Mouse (Mus musculus) liver, embryonic 14.5 days (tissue): ENCODE results near the gene Olfr782. TPM values are rescaled to one million over a fixed set of nuclear protein-coding genes. Genes with fewer than 3 reads are reported as not detected.
"Not testable (repeated sequence)": the region's sequence is repeated elsewhere in the genome, so short reads cannot be mapped to it uniquely, and the experiment has no call there.

ENCODE experiments used
- ATAC-seq: fragments of 200-750 bp; cut with Nextera tagmentation; 2 replicates; pipeline ENCODE4 v1.8.0; 2017; ENCODE audit warnings: moderate number of reproducible peaks, mild to moderate bottlenecking, moderate library complexity; ENCODE audit not compliant: insufficient read depth
- DNase-seq, 3 experiments: peaks; one replicate each; pipeline ENCODE4 v3.0.0-alpha.2; 2012 to 2013; ENCODE audit warnings: low read depth in 3 of 3, low spot score in 3 of 3
- H3K27ac ChIP-seq: fragments of 300-500 bp; sonication (generic); 2 replicates; pipeline ENCODE4 v1.5.1; 2014; ENCODE audit warnings: moderate library complexity, mild to moderate bottlenecking, control low read depth, inconsistent platforms
- H3K27me3 ChIP-seq: fragments of 300-500 bp; sonication (generic); 2 replicates; pipeline ENCODE4 v1.6.1; 2014; ENCODE audit warnings: mild to moderate bottlenecking, low read length, moderate library complexity; ENCODE audit not compliant: control insufficient read depth, insufficient read depth
- H3K36me3 ChIP-seq: fragments of 300-500 bp; sonication (generic); replicated peaks from 2 replicates; pipeline ENCODE4 v1.6.1; 2014; ENCODE audit warnings: low read depth; ENCODE audit not compliant: control insufficient read depth, insufficient read depth
- H3K4me1 ChIP-seq, 2 experiments: fragments of 200-500 bp in 1 of 2; fragments of 300-500 bp in 1 of 2; sonication (generic) in 1 of 2; replicated peaks; 2 replicates each; pipeline ENCODE4 v1.6.1; 2012 to 2014; ENCODE audit warnings: antibody characterized with exemption in 1 of 2, inconsistent platforms in 1 of 2, low read length in 1 of 2; ENCODE audit not compliant: control insufficient read depth in 2 of 2, insufficient read depth in 2 of 2
- H3K4me2 ChIP-seq: fragments of 300-500 bp; sonication (generic); 2 replicates; pipeline ENCODE4 v1.6.1; 2014; ENCODE audit warnings: low read depth, mild to moderate bottlenecking, control low read depth, moderate library complexity
- H3K4me3 ChIP-seq, 2 experiments: fragments of 200-500 bp in 1 of 2; fragments of 300-500 bp in 1 of 2; sonication (generic) in 1 of 2; 2 replicates each; pipeline ENCODE4 v1.5.1; 2012 to 2014; ENCODE audit warnings: low read depth in 2 of 2, low read length in 2 of 2, mild to moderate bottlenecking in 2 of 2, control low read depth in 1 of 2, inconsistent platforms in 1 of 2, moderate library complexity in 1 of 2; ENCODE audit not compliant: insufficient read depth in 1 of 2
- H3K9ac ChIP-seq: fragments of 300-500 bp; sonication (generic); replicated peaks from 2 replicates; pipeline ENCODE4 v1.6.1; 2014; ENCODE audit warnings: mild to moderate bottlenecking, control low read depth, moderate library complexity
- H3K9me3 ChIP-seq: fragments of 300-500 bp; sonication (generic); 2 replicates; pipeline ENCODE4 v1.6.1; 2016; ENCODE audit warnings: low read length, mixed read lengths; ENCODE audit not compliant: control insufficient read depth
- CTCF ChIP-seq: IDR thresholded peaks from 2 replicates; pipeline ENCODE4 v1.5.1; 2016; ENCODE audit warnings: antibody characterized with exemption, low read depth, control low read depth
- EP300 ChIP-seq: IDR thresholded peaks from 2 replicates; pipeline ENCODE4 v1.6.1; 2016; ENCODE audit warnings: antibody characterized with exemption, low read depth
- whole genome bisulfite sequencing: fragments of 180-500 bp; shearing (Covaris S2); extraction: QIAGEN DNeasy Blood & Tissue Kit; methylation state at CpG from one replicate; pipeline ENCODE4 v1.1.7; 2014; ENCODE audit not compliant: insufficient replicate concordance; 5-methylcytosine and 5-hydroxymethylcytosine counted together
- polyA plus RNA-seq, 2 experiments: library from polyadenylated mRNA; depleted of rRNA in 1 of 2; stranded (reverse) in 1 of 2; unstranded in 1 of 2; fragments of >200 nt; fragmentation: Nextera tagmentation in 1 of 2; extraction: Ambion mirVana in 1 of 2; gene quantifications; 2 replicates each; pipeline versions ENCODE4 v1.2.1 to v1.2.3; 2012 to 2014

Olfr782 gene
- polyA plus RNA-seq (2012; rRNA removed) (not detected in 2 replicates), polyA plus RNA-seq (2014; fragmentation: Nextera tagmentation; extraction: Ambion mirVana) (not detected in 2 replicates)

DNA sequence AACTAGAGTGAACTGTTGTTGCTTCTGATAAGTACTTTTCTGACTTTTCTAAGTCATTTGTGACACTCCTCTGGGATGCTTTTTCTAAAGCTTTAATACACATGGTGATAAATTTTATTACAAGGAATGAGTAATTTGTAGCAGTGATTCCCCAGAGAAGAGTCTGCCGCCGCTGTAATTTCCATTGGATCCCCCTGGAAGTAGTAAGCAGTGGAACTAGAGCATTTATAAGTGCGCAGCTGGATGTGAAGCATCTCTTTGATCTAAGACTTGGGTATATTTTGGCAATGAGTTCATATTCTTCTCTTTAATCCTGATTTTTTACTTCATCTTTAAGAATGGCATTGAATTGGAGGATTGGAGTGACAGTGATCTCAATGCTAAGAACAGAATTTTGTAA is at the start of gene Olfr782:
Olfr782 (plus strand) TSS at position 301 of the 400 bp plus-strand sequence.
- H3K9me3 ChIP-seq, result no peaks in the 10 kb centered on the region
- ATAC-seq, result no peak
- H3K4me3 ChIP-seq, result no peak within 1 kb of the TSS
- H3K36me3 ChIP-seq, result no peaks in the 10 kb centered on the region
- no peaks in the 10 kb centered on the region for H3K27me3 ChIP-seq
- no peaks in the 10 kb centered on the region for H3K4me1 ChIP-seq
- H3K4me2 ChIP-seq, result no peak within 1 kb of the TSS
- H3K27ac ChIP-seq, result no peak within 1 kb of the TSS
- DNase-seq, result no peak
- no peak for TF ChIP-seq CTCF
- no peak for TF ChIP-seq EP300
- no peak within 1 kb of the TSS for H3K9ac ChIP-seq
- WGBS, result 71% methylated on average over 3 of the region's 3 CpGs

DNA sequence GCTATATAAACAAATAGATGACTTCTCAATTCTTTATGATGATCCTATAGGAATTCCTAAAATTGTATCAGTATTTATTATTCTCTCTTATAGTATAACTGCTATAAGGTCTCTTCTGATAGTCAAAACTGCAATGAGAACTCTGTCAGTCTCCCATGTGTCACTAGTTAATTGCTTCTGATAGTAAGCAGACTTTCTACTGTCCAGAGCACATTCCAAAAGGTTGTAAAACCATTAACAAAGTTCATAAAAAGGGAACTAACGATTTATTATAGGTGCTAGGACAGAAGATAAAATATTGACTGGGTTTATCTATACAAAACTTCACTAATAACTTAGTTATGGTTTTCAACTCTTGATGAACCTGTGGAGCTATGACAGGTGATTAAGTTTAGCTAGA is 35.7 kb upstream of the Olfr782 start:
- 29% methylated on average over 1 of the region's 1 CpGs for WGBS
- not testable (repeated sequence) for H3K4me2 ChIP-seq, H3K27ac ChIP-seq, H3K9ac ChIP-seq, H3K27me3 ChIP-seq, H3K4me3 ChIP-seq, H3K9me3 ChIP-seq, H3K4me1 ChIP-seq, DNase-seq, ATAC-seq, H3K36me3 ChIP-seq

DNA sequence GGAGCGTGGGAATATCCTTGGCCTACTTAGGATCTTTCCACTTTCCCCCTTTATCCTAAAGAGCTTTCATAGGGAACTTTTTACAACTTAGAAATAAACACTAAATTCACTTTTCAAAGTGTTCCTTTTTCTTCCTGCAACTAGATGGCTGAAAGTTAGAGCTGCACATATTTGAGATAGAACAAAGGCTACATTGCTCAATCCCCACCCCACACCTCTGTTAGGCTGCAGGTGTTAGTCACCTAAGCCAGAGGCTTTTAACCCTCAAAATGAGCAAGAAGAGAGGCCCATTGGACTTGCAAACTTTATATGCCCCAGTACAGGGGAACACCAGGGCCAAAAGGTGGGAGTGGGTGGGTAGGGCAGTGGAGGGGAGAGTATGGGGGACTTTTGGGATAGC is 35.1 kb upstream of the Olfr782 start:
- H3K4me3 ChIP-seq, H3K4me2 ChIP-seq, H3K9ac ChIP-seq, ATAC-seq, H3K27me3 ChIP-seq, H3K36me3 ChIP-seq, H3K9me3 ChIP-seq, DNase-seq, H3K4me1 ChIP-seq, H3K27ac ChIP-seq: not testable (repeated sequence)
- WGBS, result no CpG with 5 or more reads among the region's 1 CpGs

DNA sequence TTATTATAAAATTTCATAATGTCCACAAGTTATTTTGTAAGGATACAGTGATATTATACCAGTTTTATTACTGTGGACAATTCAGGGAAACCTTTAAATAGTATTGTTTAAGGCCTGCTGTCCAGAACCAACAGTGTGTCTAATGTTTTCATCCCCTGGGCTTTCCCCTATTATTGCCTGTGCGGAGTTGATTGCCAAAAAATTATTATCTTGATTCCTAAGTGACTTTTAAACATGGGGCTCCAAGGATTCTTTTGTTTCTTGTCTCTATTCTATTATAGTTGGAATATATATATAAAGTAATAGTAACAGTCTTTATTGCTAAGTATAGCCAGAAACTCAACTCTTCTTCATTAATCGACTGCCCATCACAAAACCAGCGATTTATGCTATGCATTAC is 30.8 kb upstream of the Olfr782 start, which contains the start of gene Olfr780:
Olfr780 (plus strand) TSS at position 301 of the 400 bp plus-strand sequence.
- TF ChIP-seq EP300, result no peak
- no peak for TF ChIP-seq CTCF
- H3K27ac ChIP-seq, result no peak within 1 kb of the TSS
- H3K27me3 ChIP-seq, result no peaks in the 10 kb centered on the region
- DNase-seq, result no peak
- ATAC-seq, result no peak
- no peaks in the 10 kb centered on the region for H3K36me3 ChIP-seq
- H3K4me3 ChIP-seq, result no peak within 1 kb of the TSS
- no peak within 1 kb of the TSS for H3K4me2 ChIP-seq
- H3K4me1 ChIP-seq, result no peaks in the 10 kb centered on the region
- no peak within 1 kb of the TSS for H3K9ac ChIP-seq
- WGBS, result 48% methylated on average over 3 of the region's 3 CpGs
- H3K9me3 ChIP-seq, result no peaks in the 10 kb centered on the region

DNA sequence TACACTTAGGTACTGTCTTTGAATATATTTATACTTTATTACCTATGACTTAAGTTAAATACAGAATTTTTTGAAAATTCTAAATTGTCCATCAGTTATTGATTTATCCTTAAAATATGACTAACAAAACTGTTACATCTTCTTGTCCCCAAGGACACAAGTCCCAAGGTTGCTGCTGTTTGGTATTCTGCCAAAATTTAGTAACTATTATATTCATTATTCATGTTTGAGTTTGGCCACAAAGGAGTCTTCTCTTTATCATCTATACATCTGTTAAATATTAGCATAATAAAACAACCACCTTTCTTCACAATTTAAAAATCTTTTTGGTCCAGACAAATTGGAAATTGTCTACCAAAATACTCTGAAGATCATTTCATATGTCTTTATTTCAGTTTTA is 20.1 kb upstream of the Olfr782 start, which contains the start of gene Olfr781:
Olfr781 (plus strand) TSS at position 301 of the 400 bp plus-strand sequence.
- no peak within 1 kb of the TSS for H3K4me2 ChIP-seq
- H3K4me1 ChIP-seq, result no peaks in the 10 kb centered on the region
- H3K9me3 ChIP-seq, result no peaks in the 10 kb centered on the region; the same call in none of the 2 replicates
- no peak within 1 kb of the TSS for H3K9ac ChIP-seq
- H3K4me3 ChIP-seq, result no peak within 1 kb of the TSS
- ATAC-seq, result no peak
- DNase-seq, result no peak
- TF ChIP-seq CTCF (no peak), EP300 (no peak)
- H3K27me3 ChIP-seq, result no peaks in the 10 kb centered on the region
- H3K27ac ChIP-seq, result no peak within 1 kb of the TSS
- no peaks in the 10 kb centered on the region for H3K36me3 ChIP-seq

DNA sequence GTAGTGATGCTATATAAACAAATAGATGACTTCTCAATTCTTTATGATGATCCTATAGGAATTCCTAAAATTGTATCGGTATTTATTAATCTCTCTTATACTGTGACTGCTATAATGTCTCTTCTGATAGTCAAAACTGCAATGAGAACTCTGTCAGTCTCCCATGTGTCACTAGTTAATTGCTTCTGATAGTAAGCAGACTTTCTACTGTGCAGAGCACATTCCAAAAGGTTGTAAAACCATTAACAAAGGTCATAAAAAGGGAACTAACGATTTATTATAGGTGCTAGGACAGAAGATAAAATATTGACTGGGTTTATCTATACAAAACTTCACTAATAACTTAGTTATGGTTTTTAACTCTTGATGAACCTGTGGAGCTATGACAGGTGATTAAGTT is 3.8 kb downstream of the Olfr782 start:
- 30% methylated on average over 2 of the region's 2 CpGs for WGBS
- not testable (repeated sequence) for H3K4me1 ChIP-seq, DNase-seq

DNA sequence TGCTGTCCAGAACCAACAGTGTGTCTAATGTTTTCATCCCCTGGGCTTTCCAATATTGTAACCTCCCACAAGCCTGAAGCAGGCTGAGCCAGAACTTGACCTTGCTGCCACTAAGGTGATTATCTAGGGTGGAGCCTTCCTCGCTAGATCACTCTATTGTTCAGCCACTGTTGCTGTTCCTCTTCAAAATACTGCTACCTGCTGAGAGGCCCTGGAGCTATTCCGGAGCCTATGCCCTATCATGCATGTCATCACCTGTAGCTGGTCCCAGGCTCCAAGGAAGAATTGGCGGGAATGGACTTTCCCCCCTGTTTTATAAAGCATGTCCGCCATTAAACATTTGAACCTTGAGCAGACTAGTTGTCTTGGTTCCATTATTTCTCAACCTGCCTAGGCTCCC is 7.8 kb downstream of the Olfr782 start:
- not testable (repeated sequence) for H3K9me3 ChIP-seq, H3K9ac ChIP-seq, H3K27me3 ChIP-seq, H3K36me3 ChIP-seq, H3K4me2 ChIP-seq, H3K4me1 ChIP-seq, DNase-seq, H3K27ac ChIP-seq, ATAC-seq, H3K4me3 ChIP-seq
- WGBS, result 47% methylated on average over 4 of the region's 4 CpGs

More for the DNA sequence above, 3.8 kb downstream of the Olfr782 start:
- H3K4me3 ChIP-seq, H3K27me3 ChIP-seq, H3K9ac ChIP-seq, H3K9me3 ChIP-seq, H3K36me3 ChIP-seq, H3K27ac ChIP-seq, H3K4me2 ChIP-seq, ATAC-seq: not testable (repeated sequence)
